Mouse (Mus musculus): Measurements from ENCODE around the gene Enthd1. TPM values are rescaled to one million over a fixed set of nuclear protein-coding genes. Genes with fewer than 3 reads are reported as not detected.

Enthd1 gene
- polyA plus RNA-seq, 1 experiment, result 0.09 TPM

- WGBS, result 29% methylated on average over 2 of the region's 2 CpGs
- Histone ChIP-seq H3K27ac (ENCODE audit: control insufficient read depth, insufficient read depth, low read length) (no peak overlapping the region), H3K36me3 (ENCODE audit: control insufficient read depth, insufficient read depth, low read length) (no peaks in the 10 kb centered on the region), H3K4me3 (ENCODE audit: control insufficient read depth, insufficient read depth, low read length) (no peak overlapping the region), H3K27me3 (ENCODE audit: control insufficient read depth, insufficient read depth, low read length) (no peaks in the 10 kb centered on the region), H3K4me1 (replicated peaks; ENCODE audit: control insufficient read depth, insufficient read depth, low read length) (peaks cover 20% of the 10 kb centered on the region)
- DNase-seq, result no peak
- TF ChIP-seq CTCF (IDR thresholded peaks at IDR 0.05; ENCODE audit: borderline replicate concordance, control insufficient read depth, extremely low read depth, insufficient read depth, low read length, poor library complexity) (no peak), POLR2A (IDR thresholded peaks at IDR 0.05; ENCODE audit: control insufficient read depth, extremely low read depth, insufficient read depth, low read length, poor library complexity) (no peak)
These were observed 103.5 kb downstream of the Enthd1 start for GRCm38 (mm10) chr15:80461446-80461845.

- no peak for DNase-seq
- H3K4me3 ChIP-seq (ENCODE audit: control insufficient read depth, insufficient read depth, low read length), result no peak overlapping the region
- no peak for TF ChIP-seq CTCF (IDR thresholded peaks at IDR 0.05; ENCODE audit: borderline replicate concordance, control insufficient read depth, extremely low read depth, insufficient read depth, low read length, poor library complexity)
- TF ChIP-seq POLR2A (IDR thresholded peaks at IDR 0.05; ENCODE audit: control insufficient read depth, extremely low read depth, insufficient read depth, low read length, poor library complexity), result no peak
- no peaks in the 10 kb centered on the region for H3K36me3 ChIP-seq (ENCODE audit: control insufficient read depth, insufficient read depth, low read length)
- H3K27ac ChIP-seq (ENCODE audit: control insufficient read depth, insufficient read depth, low read length), result no peak overlapping the region
- 48% methylated on average over 9 of the region's 9 CpGs for WGBS
- H3K4me1 ChIP-seq (replicated peaks; ENCODE audit: control insufficient read depth, insufficient read depth, low read length), result peaks cover 20% of the 10 kb centered on the region
- no peaks in the 10 kb centered on the region for H3K27me3 ChIP-seq (ENCODE audit: control insufficient read depth, insufficient read depth, low read length)
These were observed 104.9 kb downstream of the Enthd1 start for GRCm38 (mm10) chr15:80460011-80460410.

GRCm38 (mm10) chr15:80457984-80458383 lies 107.0 kb downstream of the Enthd1 start:
- 17% methylated on average over 3 of the region's 3 CpGs for WGBS
- Histone ChIP-seq H3K27me3 (ENCODE audit: control insufficient read depth, insufficient read depth, low read length) (no peaks in the 10 kb centered on the region), H3K27ac (ENCODE audit: control insufficient read depth, insufficient read depth, low read length) (no peak overlapping the region), H3K4me3 (ENCODE audit: control insufficient read depth, insufficient read depth, low read length) (no peak overlapping the region), H3K4me1 (replicated peaks; ENCODE audit: control insufficient read depth, insufficient read depth, low read length) (peaks cover 20% of the 10 kb centered on the region), H3K36me3 (ENCODE audit: control insufficient read depth, insufficient read depth, low read length) (no peaks in the 10 kb centered on the region)
- peak; percentile 3 for DNase-seq
- TF ChIP-seq POLR2A (IDR thresholded peaks at IDR 0.05; ENCODE audit: control insufficient read depth, extremely low read depth, insufficient read depth, low read length, poor library complexity) (no peak), CTCF (IDR thresholded peaks at IDR 0.05; ENCODE audit: borderline replicate concordance, control insufficient read depth, extremely low read depth, insufficient read depth, low read length, poor library complexity) (no peak)

GRCm38 (mm10) chr15:80454486-80454885 lies 110.5 kb downstream of the Enthd1 start:
- no peak for DNase-seq
- no peak for TF ChIP-seq POLR2A (IDR thresholded peaks at IDR 0.05; ENCODE audit: control insufficient read depth, extremely low read depth, insufficient read depth, low read length, poor library complexity)
- TF ChIP-seq CTCF (IDR thresholded peaks at IDR 0.05; ENCODE audit: borderline replicate concordance, control insufficient read depth, extremely low read depth, insufficient read depth, low read length, poor library complexity), result no peak
- H3K4me1 ChIP-seq (replicated peaks; ENCODE audit: control insufficient read depth, insufficient read depth, low read length), result peaks cover 14% of the 10 kb centered on the region
- WGBS, result 94% methylated on average over 6 of the region's 6 CpGs
- no peak overlapping the region for H3K4me3 ChIP-seq (ENCODE audit: control insufficient read depth, insufficient read depth, low read length)
- no peaks in the 10 kb centered on the region for H3K27me3 ChIP-seq (ENCODE audit: control insufficient read depth, insufficient read depth, low read length)
- no peak overlapping the region for H3K27ac ChIP-seq (ENCODE audit: control insufficient read depth, insufficient read depth, low read length)
- no peaks in the 10 kb centered on the region for H3K36me3 ChIP-seq (ENCODE audit: control insufficient read depth, insufficient read depth, low read length)

GRCm38 (mm10) chr15:80452425-80452824 lies 112.5 kb downstream of the Enthd1 start:
- Histone ChIP-seq H3K27me3 (ENCODE audit: control insufficient read depth, insufficient read depth, low read length) (no peaks in the 10 kb centered on the region), H3K27ac (ENCODE audit: control insufficient read depth, insufficient read depth, low read length) (no peak overlapping the region), H3K4me3 (ENCODE audit: control insufficient read depth, insufficient read depth, low read length) (no peak overlapping the region), H3K4me1 (replicated peaks; ENCODE audit: control insufficient read depth, insufficient read depth, low read length) (peaks cover 4% of the 10 kb centered on the region), H3K36me3 (ENCODE audit: control insufficient read depth, insufficient read depth, low read length) (no peaks in the 10 kb centered on the region)
- DNase-seq, result no peak
- no peak for TF ChIP-seq POLR2A (IDR thresholded peaks at IDR 0.05; ENCODE audit: control insufficient read depth, extremely low read depth, insufficient read depth, low read length, poor library complexity)
- WGBS, result 88% methylated on average over 16 of the region's 16 CpGs

GRCm38 (mm10) chr15:80445956-80446687 lies 118.8 kb downstream of the Enthd1 start:
- 88% methylated on average over 15 of the region's 15 CpGs for WGBS
- TF ChIP-seq POLR2A (IDR thresholded peaks at IDR 0.05; ENCODE audit: control insufficient read depth, extremely low read depth, insufficient read depth, low read length, poor library complexity), result no peak
- no peak for TF ChIP-seq CTCF (IDR thresholded peaks at IDR 0.05; ENCODE audit: borderline replicate concordance, control insufficient read depth, extremely low read depth, insufficient read depth, low read length, poor library complexity)

GRCm38 (mm10) chr15:80440195-80440594 lies 124.8 kb downstream of the Enthd1 start:
- Histone ChIP-seq H3K27me3 (ENCODE audit: control insufficient read depth, insufficient read depth, low read length) (no peaks in the 10 kb centered on the region), H3K27ac (ENCODE audit: control insufficient read depth, insufficient read depth, low read length) (no peak overlapping the region), H3K4me1 (replicated peaks; ENCODE audit: control insufficient read depth, insufficient read depth, low read length) (no peaks in the 10 kb centered on the region), H3K4me3 (ENCODE audit: control insufficient read depth, insufficient read depth, low read length) (no peak overlapping the region), H3K36me3 (ENCODE audit: control insufficient read depth, insufficient read depth, low read length) (no peaks in the 10 kb centered on the region)
- DNase-seq, result no peak
- TF ChIP-seq POLR2A (IDR thresholded peaks at IDR 0.05; ENCODE audit: control insufficient read depth, extremely low read depth, insufficient read depth, low read length, poor library complexity), result no peak
- TF ChIP-seq CTCF (IDR thresholded peaks at IDR 0.05; ENCODE audit: borderline replicate concordance, control insufficient read depth, extremely low read depth, insufficient read depth, low read length, poor library complexity), result no peak
- WGBS, result 68% methylated on average over 6 of the region's 6 CpGs

More at GRCm38 (mm10) chr15:80445956-80446687, 118.8 kb downstream of the Enthd1 start:
- Histone ChIP-seq H3K27me3 (ENCODE audit: control insufficient read depth, insufficient read depth, low read length) (no peaks in the 10 kb centered on the region), H3K4me1 (replicated peaks; ENCODE audit: control insufficient read depth, insufficient read depth, low read length) (no peaks in the 10 kb centered on the region), H3K36me3 (ENCODE audit: control insufficient read depth, insufficient read depth, low read length) (no peaks in the 10 kb centered on the region), H3K27ac (ENCODE audit: control insufficient read depth, insufficient read depth, low read length) (no peak overlapping the region), H3K4me3 (ENCODE audit: control insufficient read depth, insufficient read depth, low read length) (no peak overlapping the region)
- no peak for DNase-seq
